Mouse (Mus musculus) hindbrain, embryonic 10.5 days (tissue): ENCODE data around the gene Ush1c. TPM values are rescaled to one million over a fixed set of nuclear protein-coding genes. Genes with fewer than 3 reads are reported as not detected.

ENCODE experiments used
- DNase-seq: peaks from one replicate; pipeline ENCODE4 v3.0.0-alpha.2; 2017; ENCODE audit warnings: low spot score
- H3K27ac ChIP-seq: fragments of 300-500 bp; sonication (generic); 2 replicates; pipeline ENCODE4 v1.5.1; 2016; ENCODE audit warnings: mild to moderate bottlenecking, moderate library complexity
- H3K27me3 ChIP-seq: fragments of 300-500 bp; sonication (generic); 2 replicates; pipeline ENCODE4 v1.6.1; 2016; ENCODE audit warnings: mild to moderate bottlenecking; ENCODE audit not compliant: poor library complexity, insufficient read depth, severe bottlenecking
- H3K36me3 ChIP-seq: fragments of 300-500 bp; sonication (generic); 2 replicates; pipeline ENCODE4 v1.6.1; 2016; ENCODE audit warnings: mild to moderate bottlenecking, moderate library complexity
- H3K4me1 ChIP-seq: fragments of 300-500 bp; sonication (generic); replicated peaks from 2 replicates; pipeline ENCODE4 v1.6.1; 2016; ENCODE audit warnings: mild to moderate bottlenecking
- H3K4me3 ChIP-seq: fragments of 300-500 bp; sonication (generic); 2 replicates; pipeline ENCODE4 v1.5.1; 2016; ENCODE audit warnings: mild to moderate bottlenecking, moderate library complexity
- H3K9me3 ChIP-seq: fragments of 300-500 bp; sonication (generic); 2 replicates; pipeline ENCODE4 v1.6.1; 2016; ENCODE audit warnings: mild to moderate bottlenecking, moderate library complexity
- WGBS: fragments of 180-500 bp; shearing (Covaris S2); methylation state at CpG from one replicate; pipeline ENCODE4 v1.1.7; 2016; 5-methylcytosine and 5-hydroxymethylcytosine counted together
- polyA plus RNA-seq: library from polyadenylated mRNA; unstranded; fragments of >200 nt; fragmentation: Nextera tagmentation; extraction: Ambion mirVana; gene quantifications from 2 replicates; pipeline ENCODE4 v1.2.1, GENCODE M21; 2016

Gene Ush1c
- polyA plus RNA-seq, 1 experiment from 2014 or later, result 3.3 TPM

DNA sequence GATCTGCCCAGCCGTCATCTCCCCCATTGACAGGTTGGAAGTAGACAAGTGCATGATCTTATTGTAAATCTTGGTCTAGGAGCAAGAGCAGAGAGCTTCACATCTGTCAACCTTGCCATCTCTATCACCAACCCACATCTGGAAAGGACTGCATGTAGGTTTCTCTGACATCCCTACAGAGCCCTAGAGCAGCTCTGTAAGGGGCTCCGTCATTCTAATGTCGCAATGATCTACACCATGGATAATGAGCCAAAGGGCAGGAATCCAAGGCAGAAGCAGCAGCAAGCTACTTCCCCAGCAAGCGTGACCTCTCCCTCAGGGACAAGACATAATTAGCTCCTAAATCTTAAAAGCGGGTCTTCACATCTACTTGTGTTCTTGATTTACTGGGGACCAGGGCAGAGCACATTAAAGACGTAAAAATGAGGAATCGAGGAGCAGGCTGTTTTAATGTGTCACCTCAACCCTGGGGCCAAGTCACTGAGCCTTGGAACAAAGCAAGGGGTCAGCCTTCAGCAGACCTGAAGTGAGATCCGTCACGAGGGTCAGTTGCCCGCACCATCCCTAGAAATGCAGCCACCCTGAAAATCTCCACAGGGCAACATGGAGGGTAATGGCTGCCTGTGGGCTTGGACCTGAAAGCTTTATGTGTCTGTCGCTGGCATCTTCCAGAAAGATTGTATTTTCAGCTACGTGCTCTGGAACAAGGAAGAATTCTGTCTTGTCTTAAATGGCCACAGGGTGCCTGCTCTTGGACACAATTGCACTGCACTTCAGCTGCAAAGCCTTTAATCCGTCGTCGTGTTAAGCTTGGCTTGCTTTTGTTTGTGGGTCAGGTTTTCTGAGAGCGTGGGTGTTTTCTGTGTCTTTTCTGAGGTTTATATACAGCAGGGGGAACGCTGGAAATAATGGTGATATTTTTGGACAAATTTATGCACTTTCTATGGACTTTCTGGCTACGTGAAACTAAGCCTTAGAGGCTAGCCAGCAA, 83.5 kb downstream of the Ush1c start:
- Histone ChIP-seq H3K9me3 (no peaks in the 10 kb centered on the region), H3K27ac (peak overlapping the region; percentile 23; the same call in 1 of the 2 replicates), H3K4me3 (no peak overlapping the region), H3K4me1 (peaks cover 11% of the 10 kb centered on the region), H3K36me3 (no peaks in the 10 kb centered on the region), H3K27me3 (peaks cover 6% of the 10 kb centered on the region)
- DNase-seq, result no peak
- 51% methylated on average over 18 of the region's 18 CpGs for WGBS

- Histone ChIP-seq H3K4me1 (peaks cover 11% of the 10 kb centered on the region), H3K4me3 (no peak overlapping the region), H3K27ac (no peak overlapping the region), H3K9me3 (no peaks in the 10 kb centered on the region), H3K27me3 (peaks cover 6% of the 10 kb centered on the region), H3K36me3 (no peaks in the 10 kb centered on the region)
- WGBS, result 75% methylated on average over 9 of the region's 9 CpGs
- DNase-seq, result no peak
Observed at GRCm38 (mm10) chr7:46152819-46153351, 85.4 kb downstream of the Ush1c start.

GRCm38 (mm10) chr7:46147417-46147816, 90.9 kb downstream of the Ush1c start:
- WGBS, result 89% methylated on average over 7 of the region's 7 CpGs
- no peak for DNase-seq
- H3K36me3 ChIP-seq, result no peaks in the 10 kb centered on the region
- H3K4me1 ChIP-seq, result peaks cover 5% of the 10 kb centered on the region; the same call in 1 of the 2 replicates
- H3K4me3 ChIP-seq, result no peak overlapping the region
- no peaks in the 10 kb centered on the region for H3K27me3 ChIP-seq
- H3K9me3 ChIP-seq, result no peaks in the 10 kb centered on the region
- no peak overlapping the region for H3K27ac ChIP-seq

DNA sequence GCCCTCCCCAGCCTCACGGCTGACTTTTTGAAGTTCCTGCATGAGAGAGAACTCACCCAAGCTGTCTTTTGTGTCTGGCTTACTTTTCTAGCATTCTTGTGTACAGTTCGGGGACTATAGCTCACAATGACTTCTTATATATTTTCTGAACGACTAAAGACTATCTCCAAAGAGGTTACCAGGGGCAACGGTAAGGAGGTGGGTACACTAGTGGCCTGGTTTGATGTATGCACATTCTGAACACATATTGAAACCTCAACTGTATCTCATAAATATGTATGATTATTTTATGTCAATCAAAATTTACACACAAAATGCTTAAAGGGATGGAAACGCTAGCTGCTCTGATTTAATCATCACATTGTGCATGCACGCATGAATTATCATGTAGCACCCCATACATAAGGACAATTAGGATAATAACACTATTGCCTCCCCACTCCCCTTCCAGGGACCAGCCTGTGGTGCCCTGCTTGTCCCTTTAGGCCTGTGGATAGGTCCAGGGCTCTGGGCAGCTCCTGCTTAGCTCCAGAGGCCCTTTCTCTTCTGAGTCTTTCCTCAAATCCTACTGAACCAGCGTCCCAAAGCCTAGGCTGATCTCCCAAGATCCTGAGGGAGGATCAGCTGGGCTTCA, 91.5 kb downstream of the Ush1c start:
- Histone ChIP-seq H3K36me3 (no peaks in the 10 kb centered on the region), H3K4me1 (peaks cover 5% of the 10 kb centered on the region; the same call in 1 of the 2 replicates), H3K27ac (0 out of 2 replicates have a peak overlapping the region, but pooled peaks have one; percentile 40), H3K9me3 (no peaks in the 10 kb centered on the region), H3K27me3 (no peaks in the 10 kb centered on the region), H3K4me3 (no peak overlapping the region)
- DNase-seq, result no peak
- 80% methylated on average over 7 of the region's 7 CpGs for WGBS

Other genes starting within 250 kb of the Ush1c start
- gene Abcc6, start 208.2 kb downstream of the Ush1c start, polyA plus RNA-seq, result 0.12 and 0.20 TPM in 2 replicates
- gene Nomo1, start 204.8 kb downstream of the Ush1c start, polyA plus RNA-seq, result 29.3 and 30.7 TPM in 2 replicates
- 0.22 and 0.48 TPM in 2 replicates for gene Kcnj11, start 137.7 kb downstream of the Ush1c start, polyA plus RNA-seq
- gene Abcc8, start 58.5 kb downstream of the Ush1c start, polyA plus RNA-seq, result 1.2 and 1.8 TPM in 2 replicates
- gene Otog, start 2.5 kb upstream of the Ush1c start, polyA plus RNA-seq, result 0.31 and 1.7 TPM in 2 replicates
- gene Myod1, start 138.0 kb upstream of the Ush1c start, polyA plus RNA-seq, result 0.18 and 0.25 TPM in 2 replicates
- 0.83 and 2.3 TPM in 2 replicates for gene Kcnc1, start 158.0 kb upstream of the Ush1c start, polyA plus RNA-seq